Mouse (Mus musculus) limb, embryonic 14.5 days (tissue): Measurements from ENCODE around the gene Man2a1. TPM values are rescaled to one million over a fixed set of nuclear protein-coding genes. Genes with fewer than 3 reads are reported as not detected.

Experiments used
- ATAC-seq: fragments of 200-750 bp; cut with Nextera tagmentation; 2 replicates; pipeline ENCODE4 v1.8.0; 2017; ENCODE audit warnings: low read depth, moderate number of reproducible peaks, moderate TSS enrichment; ENCODE audit not compliant: low FRiP score
- DNase-seq: peaks from one replicate; pipeline ENCODE4 v3.0.0-alpha.2; 2015; ENCODE audit warnings: low spot score
- H3K27ac ChIP-seq: fragments of 300-500 bp; sonication (generic); replicated peaks from 2 replicates; pipeline ENCODE4 v1.5.1; 2014; ENCODE audit warnings: low read depth, mild to moderate bottlenecking, low read length, moderate library complexity, mixed read lengths
- H3K27me3 ChIP-seq: fragments of 300-500 bp; sonication (generic); 2 replicates; pipeline ENCODE4 v1.6.1; 2014; ENCODE audit warnings: low read length, mixed read lengths; ENCODE audit not compliant: control insufficient read depth, insufficient read depth
- H3K36me3 ChIP-seq: fragments of 300-500 bp; sonication (generic); 2 replicates; pipeline ENCODE4 v1.6.1; 2014; ENCODE audit warnings: mild to moderate bottlenecking, low read length, moderate library complexity, mixed read lengths; ENCODE audit not compliant: control insufficient read depth, insufficient read depth
- H3K4me1 ChIP-seq: fragments of 300-500 bp; sonication (generic); 2 replicates; pipeline ENCODE4 v1.6.1; 2014; ENCODE audit warnings: antibody characterized with exemption, low read length, mixed read lengths; ENCODE audit not compliant: control insufficient read depth, insufficient read depth
- H3K4me2 ChIP-seq: fragments of 300-500 bp; sonication (generic); replicated peaks from 2 replicates; pipeline ENCODE4 v1.6.1; 2014; ENCODE audit warnings: low read depth, mild to moderate bottlenecking, low read length, moderate library complexity; ENCODE audit not compliant: severe bottlenecking
- H3K4me3 ChIP-seq: fragments of 300-500 bp; sonication (generic); replicated peaks from 2 replicates; pipeline ENCODE4 v1.5.1; 2014; ENCODE audit warnings: low read length
- H3K9ac ChIP-seq: fragments of 300-500 bp; sonication (generic); 2 replicates; pipeline ENCODE4 v1.6.1; 2014; ENCODE audit warnings: mild to moderate bottlenecking, low read depth, low read length, moderate library complexity; ENCODE audit not compliant: severe bottlenecking
- H3K9me3 ChIP-seq: fragments of 300-500 bp; sonication (generic); 2 replicates; pipeline ENCODE4 v1.6.1; 2016; ENCODE audit warnings: low read length; ENCODE audit not compliant: control insufficient read depth
- POLR2A ChIP-seq: fragments of 200-500 bp; IDR thresholded peaks from 2 replicates; pipeline ENCODE4 v1.8.0; 2012; ENCODE audit warnings: inconsistent platforms, mild to moderate bottlenecking, moderate library complexity, borderline replicate concordance; ENCODE audit not compliant: insufficient read depth, insufficient read length; ENCODE audit errors: extremely low read depth
- WGBS: fragments of 180-500 bp; shearing (Covaris S2); extraction: QIAGEN DNeasy Blood & Tissue Kit; methylation state at CpG from one replicate; pipeline ENCODE4 v1.1.7; 2014; 5-methylcytosine and 5-hydroxymethylcytosine counted together
- polyA plus RNA-seq, 2 experiments: library from polyadenylated mRNA; depleted of rRNA in 1 of 2; stranded (reverse) in 1 of 2; unstranded in 1 of 2; fragments of >200 nt; fragmentation: Nextera tagmentation in 1 of 2; extraction: Ambion mirVana in 1 of 2; gene quantifications; 2 replicates each; pipeline versions ENCODE4 v1.2.1 to v1.2.3; 2012 to 2014

The Man2a1 gene
- polyA plus RNA-seq, 2 experiments, result 12.5 to 31.9 TPM

DNA sequence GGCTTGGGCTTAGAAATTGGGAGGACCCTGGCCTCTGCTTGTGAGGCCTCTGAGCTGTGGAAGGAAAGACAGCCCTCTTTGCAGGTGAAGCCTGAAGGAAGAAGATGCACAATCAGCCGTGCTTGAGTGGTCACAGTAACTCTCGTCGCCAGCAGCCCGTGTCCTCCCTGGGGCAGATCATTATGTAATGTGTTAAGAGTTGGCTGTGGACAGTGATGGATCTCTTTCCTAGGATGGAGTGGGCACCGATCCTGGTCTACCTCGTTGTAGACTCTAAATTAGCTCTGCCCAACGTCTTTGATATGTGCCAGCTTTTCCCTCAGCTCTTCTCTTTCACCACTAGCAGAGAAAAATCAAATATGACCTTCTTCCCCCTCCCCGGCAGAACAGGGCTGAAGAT is 20.7 kb downstream of the Man2a1 start:
- Histone ChIP-seq H3K9ac (no peak overlapping the region), H3K4me1 (no peaks in the 10 kb centered on the region), H3K4me2 (no peak overlapping the region), H3K27me3 (no peaks in the 10 kb centered on the region), H3K27ac (no peak overlapping the region), H3K36me3 (peaks cover 5% of the 10 kb centered on the region), H3K4me3 (no peak overlapping the region), H3K9me3 (no peaks in the 10 kb centered on the region)
- DNase-seq, result no peak
- no peak for TF ChIP-seq POLR2A
- no peak for ATAC-seq
- 70% methylated on average over 8 of the region's 8 CpGs for WGBS

DNA sequence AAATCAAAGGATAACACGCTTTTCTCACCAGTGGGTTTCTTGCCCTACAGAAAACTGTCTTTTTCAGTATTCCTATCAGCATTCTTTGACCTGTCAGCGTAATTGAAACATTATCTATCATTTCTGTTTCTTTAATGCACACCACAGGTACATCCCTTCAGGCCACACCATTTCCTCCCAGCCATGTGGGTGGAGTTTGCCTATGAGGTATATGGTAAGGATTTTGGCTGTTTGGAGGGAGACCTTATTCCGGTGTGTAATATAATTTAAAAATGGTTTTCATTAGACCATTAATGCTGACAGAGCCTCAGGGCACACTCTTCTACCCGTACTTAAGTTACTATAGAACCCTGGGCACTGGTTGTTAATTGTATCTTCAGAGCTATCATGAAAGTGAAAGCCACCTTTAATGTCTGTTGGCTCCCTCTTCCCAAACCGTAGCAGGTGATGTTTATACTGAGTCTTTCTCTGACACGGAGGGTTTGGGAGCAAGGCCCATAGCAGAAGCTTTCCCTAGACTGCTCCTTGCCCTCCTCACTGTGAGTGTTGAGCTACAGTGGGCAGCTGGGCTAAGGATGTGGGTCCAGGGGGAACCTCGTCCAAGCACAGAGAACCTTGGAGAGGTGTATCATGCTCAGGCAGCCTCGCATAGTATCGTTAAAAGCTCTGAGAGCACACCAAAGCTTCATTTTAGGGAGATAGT is 21.3 kb downstream of the Man2a1 start:
- H3K4me1 ChIP-seq, result no peaks in the 10 kb centered on the region
- H3K27ac ChIP-seq, result no peak overlapping the region
- no peak overlapping the region for H3K4me2 ChIP-seq
- 78% methylated on average over 9 of the region's 9 CpGs for WGBS
- H3K4me3 ChIP-seq, result no peak overlapping the region
- no peaks in the 10 kb centered on the region for H3K27me3 ChIP-seq
- H3K36me3 ChIP-seq, result peaks cover 8% of the 10 kb centered on the region
- H3K9me3 ChIP-seq, result no peaks in the 10 kb centered on the region
- no peak overlapping the region for H3K9ac ChIP-seq
- no peak for TF ChIP-seq POLR2A
- no peak for DNase-seq
- ATAC-seq, result no peak

DNA sequence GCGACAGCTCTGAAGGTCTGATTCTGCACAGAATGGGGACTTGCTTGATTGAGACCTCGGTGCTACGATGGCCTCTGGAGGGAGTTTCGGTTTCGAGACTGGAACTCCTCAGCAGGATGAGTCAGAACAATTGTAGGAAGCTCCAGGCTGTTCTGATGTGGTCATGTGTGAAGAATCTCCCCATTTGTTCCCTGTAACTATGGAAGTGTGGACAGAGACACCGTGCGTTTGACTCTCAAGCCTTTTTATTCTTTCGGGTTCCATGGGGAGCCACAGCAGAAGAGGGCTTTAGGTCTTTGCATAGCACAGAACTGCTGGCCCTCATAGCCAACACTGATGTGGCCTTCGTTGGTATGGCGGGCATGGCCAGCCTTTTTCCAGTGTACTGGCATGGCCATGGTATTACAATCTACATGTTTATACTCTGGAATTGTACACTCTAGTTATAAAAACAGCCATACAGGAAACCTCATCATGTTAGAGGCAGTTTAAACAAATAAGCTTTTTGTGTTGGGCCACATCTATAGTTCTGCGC is 21.9 kb downstream of the Man2a1 start:
- H3K27me3 ChIP-seq, result no peaks in the 10 kb centered on the region
- no peak for TF ChIP-seq POLR2A
- no peak overlapping the region for H3K27ac ChIP-seq
- H3K4me1 ChIP-seq, result no peaks in the 10 kb centered on the region
- H3K4me2 ChIP-seq, result no peak overlapping the region
- H3K9ac ChIP-seq, result no peak overlapping the region
- H3K36me3 ChIP-seq, result peaks cover 12% of the 10 kb centered on the region
- WGBS, result 88% methylated on average over 11 of the region's 11 CpGs
- no peaks in the 10 kb centered on the region for H3K9me3 ChIP-seq
- DNase-seq, result no peak
- ATAC-seq, result no peak
- no peak overlapping the region for H3K4me3 ChIP-seq

DNA sequence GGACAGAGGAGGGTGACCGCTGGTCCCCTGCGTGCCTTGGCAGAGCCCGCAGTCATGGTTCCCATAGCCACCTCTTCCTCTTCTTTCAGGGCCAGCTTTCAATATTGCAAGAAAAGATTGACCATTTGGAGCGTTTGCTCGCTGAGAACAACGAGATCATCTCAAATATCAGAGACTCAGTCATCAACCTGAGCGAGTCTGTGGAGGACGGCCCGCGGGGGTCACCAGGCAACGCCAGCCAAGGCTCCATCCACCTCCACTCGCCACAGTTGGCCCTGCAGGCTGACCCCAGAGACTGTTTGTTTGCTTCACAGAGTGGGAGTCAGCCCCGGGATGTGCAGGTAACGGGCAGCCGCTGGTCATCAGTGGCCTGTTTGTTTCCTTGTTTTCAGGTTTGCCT is 23.9 kb downstream of the Man2a1 start:
- no peak overlapping the region for H3K27ac ChIP-seq
- no peak overlapping the region for H3K9ac ChIP-seq
- DNase-seq (no peak), ATAC-seq (no peak)
- no peaks in the 10 kb centered on the region for H3K9me3 ChIP-seq
- 82% methylated on average over 15 of the region's 15 CpGs for WGBS
- H3K4me1 ChIP-seq, result no peaks in the 10 kb centered on the region
- H3K4me2 ChIP-seq, result no peak overlapping the region
- no peak for TF ChIP-seq POLR2A
- no peak overlapping the region for H3K4me3 ChIP-seq
- H3K27me3 ChIP-seq, result no peaks in the 10 kb centered on the region
- H3K36me3 ChIP-seq, result peaks cover 14% of the 10 kb centered on the region

DNA sequence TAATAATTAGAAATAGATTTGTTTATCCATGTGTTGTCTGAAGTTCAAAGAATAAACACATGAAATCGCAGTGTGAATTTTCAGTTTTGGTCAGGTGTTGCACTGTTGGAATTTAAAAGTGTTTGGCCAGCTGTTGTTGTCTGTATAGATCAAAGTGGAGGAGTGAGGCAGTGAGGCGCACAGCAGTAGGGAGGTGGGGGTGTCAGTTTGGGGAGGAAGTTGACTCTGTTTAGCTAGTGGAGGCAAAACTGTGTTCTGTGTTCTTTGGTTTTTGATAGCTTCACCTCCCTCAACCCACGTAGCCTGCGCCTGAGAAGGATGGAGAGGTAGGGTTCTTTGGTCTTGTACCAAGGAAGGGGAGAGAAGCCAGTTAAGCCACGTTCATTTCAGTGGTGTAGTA is 28.3 kb downstream of the Man2a1 start:
- Histone ChIP-seq H3K9me3 (no peaks in the 10 kb centered on the region), H3K4me1 (no peaks in the 10 kb centered on the region), H3K27me3 (no peaks in the 10 kb centered on the region), H3K4me2 (no peak overlapping the region), H3K36me3 (peaks cover 24% of the 10 kb centered on the region), H3K4me3 (no peak overlapping the region), H3K9ac (no peak overlapping the region), H3K27ac (no peak overlapping the region)
- 61% methylated on average over 5 of the region's 5 CpGs for WGBS
- DNase-seq (no peak), ATAC-seq (no peak)
- TF ChIP-seq POLR2A, result no peak

DNA sequence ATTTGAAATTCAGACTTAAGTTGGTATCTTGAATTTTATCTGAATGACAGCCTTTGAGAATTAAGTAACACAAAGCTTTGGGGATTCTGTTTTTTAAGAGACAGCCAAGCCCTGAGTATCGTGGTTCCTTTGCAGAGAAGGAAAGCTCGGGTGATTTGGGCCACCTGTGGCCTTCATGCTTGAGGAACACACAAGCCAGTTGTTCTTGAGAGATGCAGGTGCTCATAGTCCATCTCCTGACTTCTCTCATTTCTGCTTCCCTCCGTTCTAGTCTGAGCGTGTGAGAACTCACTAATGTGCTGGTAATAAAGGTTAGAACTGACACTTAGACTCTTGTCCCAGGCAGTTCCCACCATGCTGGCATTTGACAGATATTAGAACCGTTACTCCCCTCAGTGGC is 28.9 kb downstream of the Man2a1 start:
- ATAC-seq (no peak), DNase-seq (no peak)
- WGBS, result 72% methylated on average over 5 of the region's 5 CpGs
- TF ChIP-seq POLR2A, result no peak
- no peaks in the 10 kb centered on the region for H3K4me1 ChIP-seq
- no peak overlapping the region for H3K4me2 ChIP-seq
- H3K4me3 ChIP-seq, result no peak overlapping the region
- no peak overlapping the region for H3K27ac ChIP-seq
- H3K36me3 ChIP-seq, result peaks cover 21% of the 10 kb centered on the region
- no peaks in the 10 kb centered on the region for H3K27me3 ChIP-seq
- no peak overlapping the region for H3K9ac ChIP-seq
- no peaks in the 10 kb centered on the region for H3K9me3 ChIP-seq
